Mouse (Mus musculus): ENCODE data around the gene Dnajc8.

DNA sequence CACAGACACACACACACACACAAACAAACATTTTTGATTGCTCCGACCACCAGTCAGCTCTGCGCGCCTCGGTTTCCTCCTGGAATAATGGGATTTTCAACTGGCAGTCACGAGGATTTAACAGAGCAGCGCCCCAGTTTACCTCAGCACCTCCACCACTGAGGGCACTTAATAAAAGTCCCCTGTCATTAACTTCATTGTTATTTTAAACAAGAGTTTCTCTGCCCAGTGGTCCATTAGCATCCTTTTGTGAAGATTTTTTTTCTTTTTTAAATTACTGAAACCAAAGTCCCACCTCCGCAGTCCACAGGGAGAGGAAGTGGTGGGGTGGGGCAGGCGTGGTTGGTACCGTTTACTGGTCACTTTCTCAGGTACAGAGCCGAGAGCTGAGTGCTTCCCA, 29.6 kb upstream of the Dnajc8 start:
- TF ChIP-seq CTCF (IDR thresholded peaks at IDR 0.05; ENCODE audit: extremely low read depth, insufficient read length, insufficient replicate concordance, low read depth, low read length) (no peak), POLR2A (IDR thresholded peaks at IDR 0.05; ENCODE audit: low read depth, low read length) (no peak)

Data from small intestine, adult 2 months (tissue).